Comparison of ENCODE assay signal across 14 mouse cellular contexts in the genomic region with DNA sequence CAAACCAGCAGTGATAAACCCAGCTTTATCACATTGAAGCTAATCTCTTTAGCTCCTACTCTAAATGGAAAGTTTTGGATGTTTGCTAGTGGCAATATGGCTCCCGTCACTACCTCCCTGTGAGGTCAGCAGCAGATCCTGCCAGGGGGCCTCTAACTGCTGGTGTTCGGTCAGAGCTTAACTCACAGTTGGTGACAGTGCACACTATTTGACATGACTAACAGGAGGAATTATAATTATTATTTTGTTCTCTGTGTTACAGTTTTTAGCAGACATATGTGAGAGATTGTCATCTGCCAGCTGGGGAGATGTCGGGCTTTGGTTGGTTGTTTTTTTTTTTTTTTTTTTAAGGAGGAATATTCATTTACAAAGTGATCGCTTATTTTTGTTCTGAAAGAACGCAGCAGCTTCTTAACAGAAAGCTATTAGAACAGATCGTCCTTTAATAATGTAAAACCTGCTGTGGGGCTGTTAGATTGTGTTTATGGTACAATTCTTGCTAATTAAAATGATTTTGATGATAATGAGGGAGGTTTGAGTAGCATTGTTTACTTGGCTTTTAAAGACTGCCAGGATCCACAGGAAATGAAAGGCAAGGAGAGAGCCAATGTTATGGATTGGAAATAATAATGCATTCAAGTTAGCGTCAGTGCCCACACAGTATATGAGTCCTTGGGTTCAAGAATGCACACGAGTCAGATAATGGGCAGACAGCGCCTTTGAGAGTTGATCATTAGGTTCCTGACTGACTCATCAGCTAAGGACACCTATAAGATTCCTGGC.
DNase-seq lines count a peak whose midpoint lies in the region; ATAC-seq lines count a peak whose summit lies in the region.
"Had no signal": no experiment of that assay in that cellular context is flagged by ENCODE, and none has a peak within 500 bp of the region (broad histone marks: within the 10 kb centered on the region; RNA-seq: fewer than 3 reads in every experiment).

No protein-coding gene starts in this region.

- peaks cover 4% of the 10 kb centered on the region for H3K27me3 ChIP-seq in heart, embryonic 12.5 days (replicated peaks)
- no peaks in the 10 kb centered on the region for H3K27me3 ChIP-seq in liver, embryonic 11.5 days (replicated peaks; ENCODE audit: control insufficient read depth, insufficient read depth, low read length)
- H3K27me3 ChIP-seq in liver, embryonic 12.5 days (replicated peaks) = peaks cover 7% of the 10 kb centered on the region; the same call in 1 of the 2 replicates
- no peaks in the 10 kb centered on the region for H3K27me3 ChIP-seq in hindbrain, embryonic 16.5 days (replicated peaks; ENCODE audit: control insufficient read depth, insufficient read depth, low read length)

- no peak overlapping the region for H3K4me3 ChIP-seq in heart, embryonic 12.5 days
- H3K4me3 ChIP-seq in liver, embryonic 11.5 days (ENCODE audit: low read depth, low read length) = no peak overlapping the region
- H3K4me3 ChIP-seq in liver, embryonic 12.5 days = no peak overlapping the region
- no peak overlapping the region for H3K4me3 ChIP-seq in hindbrain, embryonic 16.5 days (ENCODE audit: low read length)

- peaks cover 24% of the 10 kb centered on the region for H3K4me1 ChIP-seq in heart, embryonic 12.5 days (replicated peaks)
- peaks cover 6% of the 10 kb centered on the region; the same call in 1 of the 2 replicates for H3K4me1 ChIP-seq in liver, embryonic 11.5 days (replicated peaks; ENCODE audit: control insufficient read depth, insufficient read depth, low read length)
- H3K4me1 ChIP-seq in liver, embryonic 12.5 days = peaks cover 19% of the 10 kb centered on the region
- H3K4me1 ChIP-seq in hindbrain, embryonic 16.5 days (ENCODE audit: control insufficient read depth, insufficient read depth, low read depth, low read length) = peaks cover 3% of the 10 kb centered on the region; the same call in 1 of the 2 replicates

- H3K36me3 ChIP-seq in heart, embryonic 12.5 days = no peaks in the 10 kb centered on the region
- no peaks in the 10 kb centered on the region for H3K36me3 ChIP-seq in liver, embryonic 11.5 days (ENCODE audit: control insufficient read depth, insufficient read depth, low read length)
- H3K36me3 ChIP-seq in liver, embryonic 12.5 days = no peaks in the 10 kb centered on the region
- no peaks in the 10 kb centered on the region for H3K36me3 ChIP-seq in hindbrain, embryonic 16.5 days (ENCODE audit: control insufficient read depth, insufficient read depth, low read length)

- peak overlapping the region; percentile 66 for H3K27ac ChIP-seq in heart, embryonic 12.5 days (ENCODE audit: poor library complexity, severe bottlenecking)
- no peak overlapping the region for H3K27ac ChIP-seq in liver, embryonic 11.5 days (ENCODE audit: low read depth, low read length)
- no peak overlapping the region for H3K27ac ChIP-seq in liver, embryonic 12.5 days
- no peak overlapping the region for H3K27ac ChIP-seq in hindbrain, embryonic 16.5 days (ENCODE audit: low read depth, low read length)
- H3K27ac ChIP-seq: liver, embryonic 14.5 days had no signal

- H3K9ac ChIP-seq in heart, embryonic 12.5 days = no peak overlapping the region
- H3K9ac ChIP-seq in liver, embryonic 11.5 days (ENCODE audit: low read depth, low read length) = no peak overlapping the region
- no peak overlapping the region for H3K9ac ChIP-seq in liver, embryonic 12.5 days
- H3K9ac ChIP-seq in hindbrain, embryonic 16.5 days (ENCODE audit: low read depth, low read length) = no peak overlapping the region
- H3K9ac ChIP-seq: liver, embryonic 14.5 days had no signal

- ATAC-seq in heart, embryonic 12.5 days (ENCODE audit: insufficient number of reproducible peaks, low FRiP score) = peak; percentile 42; the same call in 1 of the 2 replicates
- no peak for ATAC-seq in liver, embryonic 11.5 days (replicated peaks; ENCODE audit: low FRiP score)
- ATAC-seq in liver, embryonic 12.5 days = no peak
- ATAC-seq in hindbrain, embryonic 16.5 days = peak; percentile 26; the same call in 1 of the 2 replicates

- intact Hi-C loops in heart, postnatal 25 days (cut with DNase I) = no loop called here

- no peak overlapping the region for H3K4me2 ChIP-seq in heart, embryonic 12.5 days
- peak overlapping the region; percentile 48 for H3K4me2 ChIP-seq in liver, embryonic 11.5 days
- H3K4me2 ChIP-seq in liver, embryonic 12.5 days = no peak overlapping the region
- no peak overlapping the region for H3K4me2 ChIP-seq in hindbrain, embryonic 16.5 days (ENCODE audit: low read length)

- H3K9me3 ChIP-seq in heart, embryonic 12.5 days (replicated peaks) = no peaks in the 10 kb centered on the region
- no peaks in the 10 kb centered on the region for H3K9me3 ChIP-seq in liver, embryonic 11.5 days (ENCODE audit: control insufficient read depth, low read length)
- no peaks in the 10 kb centered on the region for H3K9me3 ChIP-seq in liver, embryonic 12.5 days (replicated peaks)
- H3K9me3 ChIP-seq in hindbrain, embryonic 16.5 days (ENCODE audit: control insufficient read depth, low read length) = no peaks in the 10 kb centered on the region

- 52% methylated on average over 9 of the region's 9 CpGs for WGBS in heart, embryonic 12.5 days
- WGBS in liver, embryonic 11.5 days = 60% methylated on average over 9 of the region's 9 CpGs
- WGBS in liver, embryonic 12.5 days (ENCODE audit: insufficient replicate concordance) = 53% methylated on average over 9 of the region's 9 CpGs
- WGBS in hindbrain, embryonic 16.5 days = 28% methylated on average over 9 of the region's 9 CpGs

- no peak for DNase-seq in heart, postnatal 25 days (ENCODE audit: low spot score)
- DNase-seq in liver, embryonic 11.5 days (ENCODE audit: low spot score) = no peak
- peak; percentile 29 for DNase-seq in MN1 (ENCODE audit: low spot score)
- DNase-seq in thymus, postnatal 0 days (ENCODE audit: low spot score) = no peak
- no peak for DNase-seq in thymus, postnatal 25 days
- DNase-seq: adrenal gland, postnatal 36 days; cerebellum, adult 18-20 months; gastrocnemius, postnatal 25 days; kidney, adult 9 months; thymus, adult 2 months had no signal

Comparison
In these comparisons a context has a peak if more than half of its experiments do, and no peak if none do; other contexts are left out.
1. ATAC-seq: peak in heart, embryonic 12.5 days (single experiment) and hindbrain, embryonic 16.5 days (single experiment); none in liver, embryonic 11.5 days (single experiment) and liver, embryonic 12.5 days (single experiment).